Mouse (Mus musculus): ENCODE results near the gene Slc25a25.

GRCm38 (mm10) chr2:32424796-32425195 lies 26.4 kb downstream of the Slc25a25 start:
- TF ChIP-seq ZKSCAN1 (IDR thresholded peaks at IDR 0.05; ENCODE audit: borderline replicate concordance, low read depth, low read length) (no peak), JUND (conservative IDR thresholded peaks at IDR 0.05; ENCODE audit: low read depth, low read length) (no peak), EP300 (IDR thresholded peaks at IDR 0.05; ENCODE audit: low read length) (no peak), CTCF (conservative IDR thresholded peaks at IDR 0.05 in 1 of 2, IDR thresholded peaks at IDR 0.05 in 1 of 2; ENCODE audit: low read depth in 2 of 2, low read length in 2 of 2) (no peak), MYC (IDR thresholded peaks at IDR 0.05; ENCODE audit: low read depth, low read length) (no peak), RCOR1 (conservative IDR thresholded peaks at IDR 0.05; ENCODE audit: low read depth, low read length) (no peak), POLR2AphosphoS2 (IDR thresholded peaks at IDR 0.05; ENCODE audit: low read depth, low read length) (no peak), E2F4 (IDR thresholded peaks at IDR 0.05; ENCODE audit: insufficient replicate concordance, low read depth, low read length) (no peak), POLR2A (IDR thresholded peaks at IDR 0.05; ENCODE audit: low read depth, low read length) (no peak), ZC3H11A (IDR thresholded peaks at IDR 0.05; ENCODE audit: low read depth, low read length) (no peak), NRF1 (IDR thresholded peaks at IDR 0.05; ENCODE audit: low read depth, low read length) (no peak), USF2 (conservative IDR thresholded peaks at IDR 0.05; ENCODE audit: low read depth, low read length) (no peak), SMC3 (IDR thresholded peaks at IDR 0.05; ENCODE audit: low read depth, low read length) (no peak), BHLHE40 (IDR thresholded peaks at IDR 0.05; ENCODE audit: low read depth, low read length) (no peak)
